Mouse (Mus musculus): ENCODE measurements around the gene Tmem198b. TPM values are rescaled to one million over a fixed set of nuclear protein-coding genes. Genes with fewer than 3 reads are reported as not detected.

Tmem198b gene
- polyA plus RNA-seq (2014; fragmentation: Illumina TruSeq; extraction: RNeasy Lipid Tissue Mini Kit (QIAGEN cat#74804)): 5.9 TPM

DNA sequence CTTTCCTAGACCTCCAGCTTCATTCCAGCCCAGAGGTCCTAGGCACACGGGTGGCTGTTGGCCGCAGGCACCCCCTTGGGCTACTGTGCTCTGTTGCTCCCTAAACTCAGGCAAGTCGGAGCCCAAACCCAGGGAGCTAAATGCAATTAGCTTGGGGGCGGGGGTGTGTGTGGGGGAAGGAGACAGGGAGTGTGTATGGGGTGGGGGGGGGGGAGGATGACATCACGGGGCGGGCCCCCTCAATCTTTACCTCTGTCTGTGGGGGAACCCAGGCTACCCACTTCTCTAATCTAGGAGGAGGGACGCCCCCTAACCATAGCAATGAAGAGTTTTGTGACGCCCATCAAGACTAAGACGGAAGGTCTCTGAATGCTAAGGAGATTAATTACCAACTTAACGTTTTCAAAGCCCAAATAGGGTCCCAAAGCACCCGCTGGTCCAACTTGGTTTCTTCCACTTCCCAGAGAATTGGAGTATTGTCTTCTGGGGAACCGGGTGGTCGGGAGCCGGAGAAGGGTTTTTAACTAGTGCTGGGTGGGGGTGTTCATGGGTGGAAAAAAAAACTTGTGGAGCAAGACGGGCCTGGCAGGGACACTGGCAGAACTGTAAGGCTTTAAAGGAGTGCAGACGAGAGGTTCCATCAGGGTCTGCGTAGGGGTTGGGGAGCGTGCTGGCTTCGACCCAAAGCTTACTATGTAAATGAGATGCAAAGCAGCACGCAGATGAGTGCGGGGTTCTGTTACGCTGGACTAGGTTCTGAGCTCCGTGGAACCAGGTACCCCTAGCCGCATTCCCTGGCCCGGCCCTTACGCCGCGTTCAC, at the start of gene Tmem198b:
Tmem198b (minus strand) TSS at position 100 of the 821 bp plus-strand sequence.

DNA sequence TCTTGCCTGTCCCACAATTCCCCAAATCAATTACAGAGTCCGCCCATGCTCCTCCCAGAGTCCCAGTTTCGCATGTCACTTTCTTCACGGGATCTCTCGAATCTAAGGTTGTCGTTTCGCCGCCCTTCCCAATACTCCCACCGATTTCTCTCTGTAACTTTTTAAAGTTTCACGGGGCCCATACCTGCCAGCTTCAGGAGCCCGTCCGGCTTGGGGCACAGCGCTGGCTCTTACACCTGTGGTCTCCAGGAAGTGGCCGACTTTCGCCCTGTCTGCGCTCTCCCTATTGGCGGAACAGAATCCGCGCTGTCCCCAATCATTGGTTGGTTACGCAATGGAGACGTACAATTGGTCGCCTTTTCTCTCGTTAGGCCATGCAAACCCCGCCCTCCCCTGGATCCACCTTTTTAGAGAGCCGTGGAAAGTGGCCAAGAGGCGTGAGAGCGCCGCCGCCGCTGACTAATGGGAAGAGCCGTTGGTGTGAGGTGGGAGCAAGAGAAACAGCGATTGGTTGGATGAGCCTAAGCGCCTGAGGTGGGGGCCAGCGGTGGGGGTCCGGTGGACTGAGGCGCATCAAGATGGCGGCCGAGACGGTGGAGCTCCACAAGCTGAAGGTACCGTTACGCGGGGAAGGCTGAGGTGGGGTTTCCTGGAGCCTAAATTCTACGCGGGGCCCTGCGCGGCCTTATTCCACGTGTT, 17.3 kb upstream of the Tmem198b start, which contains the start of gene Ormdl2:
Ormdl2 (minus strand) TSS at position 288 of the 699 bp plus-strand sequence.

DNA sequence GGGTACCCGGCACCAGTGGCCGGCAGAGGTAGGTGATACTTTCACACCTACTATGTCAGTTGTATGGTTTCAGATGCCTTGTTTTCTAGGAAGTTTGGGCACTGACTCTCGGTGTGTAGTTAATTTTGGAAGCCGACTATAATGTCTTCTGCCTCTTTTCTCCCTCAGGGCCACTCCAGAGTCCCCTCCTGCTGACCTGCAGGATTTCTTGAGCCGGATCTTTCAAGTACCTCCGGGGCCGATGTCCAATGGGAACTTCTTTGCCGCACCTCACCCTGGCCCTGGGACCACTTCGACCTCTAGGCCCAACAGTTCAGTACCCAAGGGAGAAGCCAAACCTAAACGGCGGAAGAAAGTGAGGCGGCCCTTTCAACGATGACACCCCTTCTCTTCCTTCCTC, 12.9 kb upstream of the Tmem198b start, which contains the start of gene Sarnp:
Sarnp (plus strand) TSS at position 301 of the 400 bp plus-strand sequence.

DNA sequence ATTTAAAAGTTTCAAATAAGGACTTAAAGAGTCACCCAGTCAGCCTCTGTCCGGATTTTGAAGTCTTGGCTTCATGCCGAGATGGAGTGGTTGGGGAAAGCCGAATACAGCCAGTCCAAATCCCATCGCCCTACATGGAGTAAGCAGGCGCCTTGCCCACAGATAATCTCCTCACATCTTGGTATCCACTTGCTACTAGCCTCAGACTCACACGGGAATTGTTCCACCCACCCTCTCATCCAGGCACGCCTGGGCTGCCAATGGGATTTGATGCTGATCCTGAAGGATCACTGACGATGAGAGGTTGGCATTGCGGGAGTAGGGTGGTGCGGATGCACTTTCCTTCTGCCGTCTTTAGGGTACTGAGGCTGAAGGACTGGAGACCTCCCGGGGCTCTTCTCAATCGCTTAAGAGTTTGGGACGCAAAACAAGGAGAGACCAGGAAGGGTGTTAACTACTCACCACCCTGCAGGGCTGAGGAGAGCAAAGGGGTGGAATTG, 349 bp downstream of the Tmem198b start, which contains the start of gene Dnajc14:
Dnajc14 (plus strand) TSS at position 292 of the 500 bp plus-strand sequence.

DNA sequence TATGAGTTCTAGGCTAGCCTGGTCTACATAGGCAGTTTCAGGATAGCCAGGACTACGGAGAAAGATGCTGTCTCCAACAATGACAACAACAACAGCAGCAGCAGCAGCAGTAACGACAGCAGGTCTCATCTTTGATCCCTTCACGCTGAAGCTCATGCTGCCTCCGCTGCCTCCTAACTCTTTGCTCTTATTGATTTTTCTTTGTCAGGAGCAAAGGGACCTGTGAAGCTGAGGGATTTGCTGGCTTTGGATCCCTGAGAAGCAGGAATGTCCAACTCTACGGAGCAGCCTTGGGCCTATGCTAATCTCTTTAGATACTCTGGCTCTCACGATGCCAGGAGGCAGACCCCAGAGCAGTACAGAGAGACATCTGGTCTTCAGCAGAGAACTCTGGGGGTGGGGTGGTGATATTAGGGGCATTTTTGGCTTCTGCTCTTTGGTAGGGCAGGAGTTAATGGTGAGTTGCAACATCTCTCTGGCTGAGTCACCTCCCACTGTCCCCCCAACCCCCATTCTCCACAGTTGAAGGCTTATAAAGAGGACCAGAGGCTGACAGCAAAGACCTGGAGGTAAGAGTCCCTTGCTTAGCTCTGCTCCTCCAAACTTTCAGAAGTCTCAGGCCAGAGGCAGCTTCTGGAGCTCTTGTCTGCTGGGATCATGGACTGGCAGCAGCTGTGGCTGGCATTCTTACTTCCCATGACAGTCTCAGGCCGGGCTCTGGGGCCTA, 13.6 kb downstream of the Tmem198b start, which contains the start of gene Mmp19:
Mmp19 (plus strand) TSS at position 513 of the 727 bp plus-strand sequence.

Other genes with a start within 250 kb of the Tmem198b start
- gene Pa2g4, start 238.4 kb downstream of the Tmem198b start, polyA plus RNA-seq (2014; fragmentation: Illumina TruSeq; extraction: RNeasy Lipid Tissue Mini Kit (QIAGEN cat#74804)): 143 TPM
- gene Erbb3, start 214.7 kb downstream of the Tmem198b start, polyA plus RNA-seq (2014; fragmentation: Illumina TruSeq; extraction: RNeasy Lipid Tissue Mini Kit (QIAGEN cat#74804)): 3.8 TPM
- 6.0 TPM for gene Rps26, start 177.6 kb downstream of the Tmem198b start, polyA plus RNA-seq (2014; fragmentation: Illumina TruSeq; extraction: RNeasy Lipid Tissue Mini Kit (QIAGEN cat#74804))
- 2.1 TPM for gene Ikzf4, start 158.4 kb downstream of the Tmem198b start, polyA plus RNA-seq (2014; fragmentation: Illumina TruSeq; extraction: RNeasy Lipid Tissue Mini Kit (QIAGEN cat#74804))
- 5.7 TPM for gene Suox, start 130.3 kb downstream of the Tmem198b start, polyA plus RNA-seq (2014; fragmentation: Illumina TruSeq; extraction: RNeasy Lipid Tissue Mini Kit (QIAGEN cat#74804))
- 121 TPM for gene Rab5b, start 108.1 kb downstream of the Tmem198b start, polyA plus RNA-seq (2014; fragmentation: Illumina TruSeq; extraction: RNeasy Lipid Tissue Mini Kit (QIAGEN cat#74804))
- gene Pmel, start 100.2 kb downstream of the Tmem198b start, polyA plus RNA-seq (2014; fragmentation: Illumina TruSeq; extraction: RNeasy Lipid Tissue Mini Kit (QIAGEN cat#74804)): not detected
- gene Cdk2, start 99.3 kb downstream of the Tmem198b start, polyA plus RNA-seq (2014; fragmentation: Illumina TruSeq; extraction: RNeasy Lipid Tissue Mini Kit (QIAGEN cat#74804)): 24.2 TPM
- gene Dgka, start 59.5 kb downstream of the Tmem198b start, polyA plus RNA-seq (2014; fragmentation: Illumina TruSeq; extraction: RNeasy Lipid Tissue Mini Kit (QIAGEN cat#74804)): 3.8 TPM
- 0.71 TPM for gene Pym1, start 56.5 kb downstream of the Tmem198b start, polyA plus RNA-seq (2014; fragmentation: Illumina TruSeq; extraction: RNeasy Lipid Tissue Mini Kit (QIAGEN cat#74804))
- 9.7 TPM for gene Mmp19, start 13.5 kb downstream of the Tmem198b start, polyA plus RNA-seq (2014; fragmentation: Illumina TruSeq; extraction: RNeasy Lipid Tissue Mini Kit (QIAGEN cat#74804))
- gene Dnajc14, start 308 bp downstream of the Tmem198b start, polyA plus RNA-seq (2014; fragmentation: Illumina TruSeq; extraction: RNeasy Lipid Tissue Mini Kit (QIAGEN cat#74804)): 45.1 TPM
- gene Sarnp, start 13.0 kb upstream of the Tmem198b start, polyA plus RNA-seq (2014; fragmentation: Illumina TruSeq; extraction: RNeasy Lipid Tissue Mini Kit (QIAGEN cat#74804)): 466 TPM
- 75.2 TPM for gene Ormdl2, start 17.3 kb upstream of the Tmem198b start, polyA plus RNA-seq (2014; fragmentation: Illumina TruSeq; extraction: RNeasy Lipid Tissue Mini Kit (QIAGEN cat#74804))
- gene Gdf11, start 87.3 kb upstream of the Tmem198b start, polyA plus RNA-seq (2014; fragmentation: Illumina TruSeq; extraction: RNeasy Lipid Tissue Mini Kit (QIAGEN cat#74804)): 7.7 TPM
- gene Cd63, start 96.6 kb upstream of the Tmem198b start, polyA plus RNA-seq (2014; fragmentation: Illumina TruSeq; extraction: RNeasy Lipid Tissue Mini Kit (QIAGEN cat#74804)): 496 TPM
- 3.0 TPM for gene Rdh5, start 118.5 kb upstream of the Tmem198b start, polyA plus RNA-seq (2014; fragmentation: Illumina TruSeq; extraction: RNeasy Lipid Tissue Mini Kit (QIAGEN cat#74804))
- 9.3 TPM for gene Bloc1s1, start 119.7 kb upstream of the Tmem198b start, polyA plus RNA-seq (2014; fragmentation: Illumina TruSeq; extraction: RNeasy Lipid Tissue Mini Kit (QIAGEN cat#74804))
- 0.17 TPM for gene Itga7, start 129.4 kb upstream of the Tmem198b start, polyA plus RNA-seq (2014; fragmentation: Illumina TruSeq; extraction: RNeasy Lipid Tissue Mini Kit (QIAGEN cat#74804))
- not detected for gene Mettl7b, start 156.6 kb upstream of the Tmem198b start, polyA plus RNA-seq (2014; fragmentation: Illumina TruSeq; extraction: RNeasy Lipid Tissue Mini Kit (QIAGEN cat#74804))
- not detected for gene Olfr9, start 185.1 kb upstream of the Tmem198b start, polyA plus RNA-seq (2014; fragmentation: Illumina TruSeq; extraction: RNeasy Lipid Tissue Mini Kit (QIAGEN cat#74804))
- not detected for gene Olfr763, start 206.4 kb upstream of the Tmem198b start, polyA plus RNA-seq (2014; fragmentation: Illumina TruSeq; extraction: RNeasy Lipid Tissue Mini Kit (QIAGEN cat#74804))
- gene Olfr764-ps1, start 235.5 kb upstream of the Tmem198b start, polyA plus RNA-seq (2014; fragmentation: Illumina TruSeq; extraction: RNeasy Lipid Tissue Mini Kit (QIAGEN cat#74804)): not detected
- not detected for gene Olfr765, start 245.6 kb upstream of the Tmem198b start, polyA plus RNA-seq (2014; fragmentation: Illumina TruSeq; extraction: RNeasy Lipid Tissue Mini Kit (QIAGEN cat#74804))